Mouse (Mus musculus): Measurements from ENCODE around the gene Msrb3.

GRCm38 (mm10) chr10:120801127-120801526 lies 97.8 kb downstream of the Msrb3 start:
- TF ChIP-seq POLR2A (IDR thresholded peaks at IDR 0.05; ENCODE audit: low read depth, low read length) (no peak), CTCF (conservative IDR thresholded peaks at IDR 0.05; ENCODE audit: insufficient read depth, insufficient read length, low read depth, low read length) (no peak)

Data from kidney, adult 2 months (tissue).